Mouse (Mus musculus): Measurements from ENCODE around the gene Chrdl1. TPM values are rescaled to one million over a fixed set of nuclear protein-coding genes. Genes with fewer than 3 reads are reported as not detected.

Chrdl1 gene
- polyA plus RNA-seq, 1 experiment from 2014 or later = 1.8 TPM

- Histone ChIP-seq H3K27me3 (ENCODE audit: control insufficient read depth, insufficient read depth, low read depth, low read length) (peaks cover 8% of the 10 kb centered on the region), H3K4me3 (ENCODE audit: low read length) (no peak overlapping the region), H3K4me1 (replicated peaks; ENCODE audit: control insufficient read depth, insufficient read depth, low read length) (peaks cover 6% of the 10 kb centered on the region; the same call in 1 of the 2 replicates), H3K36me3 (ENCODE audit: control insufficient read depth, insufficient read depth, low read length) (no peaks in the 10 kb centered on the region), H3K27ac (ENCODE audit: low read length) (no peak overlapping the region), H3K9me3 (ENCODE audit: control insufficient read depth, low read length) (no peaks in the 10 kb centered on the region), H3K9ac (ENCODE audit: low read length) (no peak overlapping the region), H3K4me2 (ENCODE audit: low read depth, low read length) (no peak overlapping the region)
- WGBS = 80% methylated on average over 4 of the region's 4 CpGs
- ATAC-seq (ENCODE audit: low read depth) = no peak
Observed at GRCm38 (mm10) chrX:143336661-143337060, 57.4 kb downstream of the Chrdl1 start.

- Histone ChIP-seq H3K27me3 (ENCODE audit: control insufficient read depth, insufficient read depth, low read depth, low read length) (peaks cover 8% of the 10 kb centered on the region), H3K9me3 (ENCODE audit: control insufficient read depth, low read length) (no peaks in the 10 kb centered on the region), H3K4me2 (ENCODE audit: low read depth, low read length) (no peak overlapping the region), H3K27ac (ENCODE audit: low read length) (no peak overlapping the region), H3K4me3 (ENCODE audit: low read length) (no peak overlapping the region), H3K36me3 (ENCODE audit: control insufficient read depth, insufficient read depth, low read length) (no peaks in the 10 kb centered on the region), H3K4me1 (replicated peaks; ENCODE audit: control insufficient read depth, insufficient read depth, low read length) (peaks cover 6% of the 10 kb centered on the region; the same call in 1 of the 2 replicates), H3K9ac (ENCODE audit: low read length) (no peak overlapping the region)
- 23% methylated on average over 5 of the region's 5 CpGs for WGBS
- ATAC-seq (ENCODE audit: low read depth) = peak; percentile 79
Observed at GRCm38 (mm10) chrX:143335846-143336245, 58.2 kb downstream of the Chrdl1 start.

GRCm38 (mm10) chrX:143313166-143313565, 80.9 kb downstream of the Chrdl1 start:
- H3K36me3 ChIP-seq (ENCODE audit: control insufficient read depth, insufficient read depth, low read length) = no peaks in the 10 kb centered on the region
- H3K4me3 ChIP-seq (ENCODE audit: low read length) = no peak overlapping the region
- 63% methylated on average over 3 of the region's 3 CpGs for WGBS
- H3K4me2 ChIP-seq (ENCODE audit: low read depth, low read length) = no peak overlapping the region
- H3K9me3 ChIP-seq (ENCODE audit: control insufficient read depth, low read length) = no peaks in the 10 kb centered on the region
- H3K27ac ChIP-seq (ENCODE audit: low read length) = no peak overlapping the region
- no peaks in the 10 kb centered on the region for H3K4me1 ChIP-seq (replicated peaks; ENCODE audit: control insufficient read depth, insufficient read depth, low read length)
- H3K27me3 ChIP-seq (ENCODE audit: control insufficient read depth, insufficient read depth, low read depth, low read length) = no peaks in the 10 kb centered on the region
- ATAC-seq (ENCODE audit: low read depth) = no peak
- H3K9ac ChIP-seq (ENCODE audit: low read length) = no peak overlapping the region

GRCm38 (mm10) chrX:143294726-143295125, 99.3 kb downstream of the Chrdl1 start:
- no peak overlapping the region for H3K4me3 ChIP-seq (ENCODE audit: low read length)
- no peak overlapping the region for H3K9ac ChIP-seq (ENCODE audit: low read length)
- no peaks in the 10 kb centered on the region for H3K36me3 ChIP-seq (ENCODE audit: control insufficient read depth, insufficient read depth, low read length)
- no peak for ATAC-seq (ENCODE audit: low read depth)
- H3K27ac ChIP-seq (ENCODE audit: low read length) = no peak overlapping the region
- H3K9me3 ChIP-seq (ENCODE audit: control insufficient read depth, low read length) = no peaks in the 10 kb centered on the region
- no peaks in the 10 kb centered on the region for H3K4me1 ChIP-seq (replicated peaks; ENCODE audit: control insufficient read depth, insufficient read depth, low read length)
- 71% methylated on average over 2 of the region's 2 CpGs for WGBS
- H3K4me2 ChIP-seq (ENCODE audit: low read depth, low read length) = no peak overlapping the region
- no peaks in the 10 kb centered on the region; the same call in 1 of the 2 replicates for H3K27me3 ChIP-seq (ENCODE audit: control insufficient read depth, insufficient read depth, low read depth, low read length)

- no peaks in the 10 kb centered on the region for H3K27me3 ChIP-seq (ENCODE audit: control insufficient read depth, insufficient read depth, low read depth, low read length)
- no peaks in the 10 kb centered on the region for H3K36me3 ChIP-seq (ENCODE audit: control insufficient read depth, insufficient read depth, low read length)
- H3K27ac ChIP-seq (ENCODE audit: low read length) = no peak overlapping the region
- 35% methylated on average over 5 of the region's 5 CpGs for WGBS
- no peak overlapping the region for H3K9ac ChIP-seq (ENCODE audit: low read length)
- ATAC-seq (ENCODE audit: low read depth) = no peak
- no peaks in the 10 kb centered on the region for H3K4me1 ChIP-seq (replicated peaks; ENCODE audit: control insufficient read depth, insufficient read depth, low read length)
- H3K4me3 ChIP-seq (ENCODE audit: low read length) = no peak overlapping the region
- H3K4me2 ChIP-seq (ENCODE audit: low read depth, low read length) = no peak overlapping the region
- H3K9me3 ChIP-seq (ENCODE audit: control insufficient read depth, low read length) = no peaks in the 10 kb centered on the region
Observed at GRCm38 (mm10) chrX:143275202-143275601, 118.9 kb downstream of the Chrdl1 start.

- Histone ChIP-seq H3K4me3 (ENCODE audit: low read length) (no peak overlapping the region), H3K36me3 (ENCODE audit: control insufficient read depth, insufficient read depth, low read length) (no peaks in the 10 kb centered on the region), H3K4me2 (ENCODE audit: low read depth, low read length) (no peak overlapping the region), H3K9ac (ENCODE audit: low read length) (no peak overlapping the region), H3K27me3 (ENCODE audit: control insufficient read depth, insufficient read depth, low read depth, low read length) (no peaks in the 10 kb centered on the region), H3K9me3 (ENCODE audit: control insufficient read depth, low read length) (no peaks in the 10 kb centered on the region), H3K4me1 (replicated peaks; ENCODE audit: control insufficient read depth, insufficient read depth, low read length) (no peaks in the 10 kb centered on the region), H3K27ac (ENCODE audit: low read length) (no peak overlapping the region)
- ATAC-seq (ENCODE audit: low read depth) = no peak
Observed at GRCm38 (mm10) chrX:143250709-143251108, 143.4 kb downstream of the Chrdl1 start.

Other genes starting within 250 kb of the Chrdl1 start
- gene Pak3, start 124.3 kb upstream of the Chrdl1 start, polyA plus RNA-seq (2015; fragmentation: Nextera tagmentation; extraction: Ambion mirVana) = 7.1 and 8.3 TPM in 2 replicates